8 mouse cellular contexts compared by ENCODE assay signal in genomic region chr5:4757902-4758301, GRCm38 (mm10). TPM values are rescaled to one million over a fixed set of nuclear protein-coding genes. Genes with fewer than 3 reads are reported as not detected.
DNase-seq lines count a peak whose midpoint lies in the region; ATAC-seq and TF ChIP-seq lines count a peak whose summit lies in the region.

Gene Fzd1, minus strand, starts transcription at chr5:4758035.

- no peaks in the 10 kb centered on the region for H3K9me3 ChIP-seq in forebrain, embryonic 10.5 days
- H3K9me3 ChIP-seq in heart, embryonic 13.5 days = no peaks in the 10 kb centered on the region
- H3K9me3 ChIP-seq in liver, embryonic 11.5 days (ENCODE audit: control insufficient read depth, low read length) = no peaks in the 10 kb centered on the region
- H3K9me3 ChIP-seq in stomach, embryonic 15.5 days = no peaks in the 10 kb centered on the region

- H3K4me2 ChIP-seq in heart, embryonic 13.5 days = peak within 1 kb of the TSS; percentile 80
- H3K4me2 ChIP-seq in liver, embryonic 11.5 days = peak within 1 kb of the TSS; percentile 74
- H3K4me2 ChIP-seq in stomach, embryonic 15.5 days = peak within 1 kb of the TSS; percentile 80

- no peaks in the 10 kb centered on the region for H3K36me3 ChIP-seq in thymus, adult 2 months (ENCODE audit: control insufficient read depth, insufficient read depth, low read length)
- H3K36me3 ChIP-seq in forebrain, embryonic 10.5 days (replicated peaks) = peaks cover 25% of the 10 kb centered on the region
- H3K36me3 ChIP-seq in heart, embryonic 13.5 days = peaks cover 11% of the 10 kb centered on the region
- no peaks in the 10 kb centered on the region for H3K36me3 ChIP-seq in liver, embryonic 11.5 days (ENCODE audit: control insufficient read depth, insufficient read depth, low read length)
- H3K36me3 ChIP-seq in stomach, embryonic 15.5 days = no peaks in the 10 kb centered on the region

- H3K4me3 ChIP-seq in thymus, adult 2 months (ENCODE audit: control insufficient read depth, insufficient read depth, low read length) = peak within 1 kb of the TSS; percentile 20; the same call in 1 of the 2 replicates
- H3K4me3 ChIP-seq in forebrain, embryonic 10.5 days = peak within 1 kb of the TSS; percentile 91
- H3K4me3 ChIP-seq in heart, embryonic 13.5 days = peak within 1 kb of the TSS; percentile 95
- peak within 1 kb of the TSS; percentile 66 for H3K4me3 ChIP-seq in liver, embryonic 11.5 days (ENCODE audit: low read depth, low read length)
- peak within 1 kb of the TSS; percentile 90 for H3K4me3 ChIP-seq in stomach, embryonic 15.5 days (replicated peaks)

- ATAC-seq in heart, embryonic 13.5 days (ENCODE audit: extremely low read depth, insufficient number of reproducible peaks, low FRiP score, low TSS enrichment) = peak; percentile 84
- peak; percentile 79 for ATAC-seq in liver, embryonic 11.5 days (replicated peaks; ENCODE audit: low FRiP score)
- ATAC-seq in monocyte, adult 5-6 weeks (replicated peaks; ENCODE audit: insufficient number of reproducible peaks, low FRiP score, low TSS enrichment, poor library complexity, severe bottlenecking) = 0 out of 2 replicates have a peak, but pooled peaks have one; percentile 48
- ATAC-seq in stomach, embryonic 15.5 days (ENCODE audit: insufficient read depth, low FRiP score, low read depth) = peak; percentile 92

- peak; percentile 4 for DNase-seq in thymus, adult 2 months
- DNase-seq in thymus, postnatal 0 days (ENCODE audit: low spot score) = no peak
- peak; percentile 97 for DNase-seq in forebrain, embryonic 10.5 days (ENCODE audit: extremely low spot score, low spot score)
- DNase-seq in kidney, postnatal 10 days = peak; percentile 96
- peak; percentile 86 for DNase-seq in liver, embryonic 11.5 days (ENCODE audit: low spot score)

- no peak within 1 kb of the TSS for H3K27ac ChIP-seq in thymus, adult 2 months (ENCODE audit: control insufficient read depth, insufficient read depth, low read length)
- H3K27ac ChIP-seq in forebrain, embryonic 10.5 days = peak within 1 kb of the TSS; percentile 98
- H3K27ac ChIP-seq in heart, embryonic 13.5 days (replicated peaks) = peak within 1 kb of the TSS; percentile 99
- peak within 1 kb of the TSS; percentile 87 for H3K27ac ChIP-seq in liver, embryonic 11.5 days (ENCODE audit: low read depth, low read length)
- H3K27ac ChIP-seq in stomach, embryonic 15.5 days = peak within 1 kb of the TSS; percentile 98

- no peaks in the 10 kb centered on the region for H3K4me1 ChIP-seq in thymus, adult 2 months (replicated peaks; ENCODE audit: control insufficient read depth, insufficient read depth, low read length)
- peaks cover 46% of the 10 kb centered on the region for H3K4me1 ChIP-seq in forebrain, embryonic 10.5 days
- H3K4me1 ChIP-seq in heart, embryonic 13.5 days = peaks cover 37% of the 10 kb centered on the region
- no peaks in the 10 kb centered on the region; the same call in 1 of the 2 replicates for H3K4me1 ChIP-seq in liver, embryonic 11.5 days (replicated peaks; ENCODE audit: control insufficient read depth, insufficient read depth, low read length)
- H3K4me1 ChIP-seq in stomach, embryonic 15.5 days = peaks cover 8% of the 10 kb centered on the region

- TF ChIP-seq CTCF in thymus, adult 2 months (IDR thresholded peaks at IDR 0.05; ENCODE audit: borderline replicate concordance, control insufficient read depth, extremely low read depth, insufficient read depth, low read length, poor library complexity) = no peak

- 2% methylated on average over 33 of the region's 33 CpGs for WGBS in thymus, adult 2 months
- WGBS in forebrain, embryonic 10.5 days = under 1% methylated on average over 33 of the region's 33 CpGs
- under 1% methylated on average over 32 of the region's 33 CpGs for WGBS in heart, embryonic 13.5 days
- WGBS in liver, embryonic 11.5 days = under 1% methylated on average over 33 of the region's 33 CpGs
- WGBS in stomach, embryonic 15.5 days = under 1% methylated on average over 29 of the region's 33 CpGs

- H3K9ac ChIP-seq in heart, embryonic 13.5 days = peak within 1 kb of the TSS; percentile 98
- peak within 1 kb of the TSS; percentile 73 for H3K9ac ChIP-seq in liver, embryonic 11.5 days (ENCODE audit: low read depth, low read length)
- peak within 1 kb of the TSS; percentile 94 for H3K9ac ChIP-seq in stomach, embryonic 15.5 days

- peaks cover 3% of the 10 kb centered on the region; the same call in 1 of the 2 replicates for H3K27me3 ChIP-seq in thymus, adult 2 months (ENCODE audit: control insufficient read depth, insufficient read depth, low read length)
- H3K27me3 ChIP-seq in forebrain, embryonic 10.5 days (ENCODE audit: poor library complexity, severe bottlenecking) = peaks cover 30% of the 10 kb centered on the region
- H3K27me3 ChIP-seq in heart, embryonic 13.5 days (replicated peaks) = no peaks in the 10 kb centered on the region
- peaks cover 42% of the 10 kb centered on the region for H3K27me3 ChIP-seq in liver, embryonic 11.5 days (replicated peaks; ENCODE audit: control insufficient read depth, insufficient read depth, low read length)
- no peaks in the 10 kb centered on the region for H3K27me3 ChIP-seq in stomach, embryonic 15.5 days (replicated peaks)

- TF ChIP-seq POLR2A in thymus, adult 2 months (IDR thresholded peaks at IDR 0.05; ENCODE audit: control insufficient read depth, extremely low read depth, insufficient read depth, low read length, poor library complexity) = no peak

RNA-seq across cellular contexts. Expression of gene Fzd1, which starts in this region (rescaled TPM):
- polyA plus RNA-seq in thymus, adult 2 months (2012; rRNA removed) = 5.8 and 6.2 TPM in 2 replicates
- 1.9 TPM in 2 replicates for polyA plus RNA-seq in thymus, postnatal 0 days (2015; fragmentation: Nextera tagmentation; extraction: Ambion mirVana)
- 13.5 and 13.9 TPM in 2 replicates for polyA plus RNA-seq in forebrain, embryonic 10.5 days (2016; fragmentation: Nextera tagmentation; extraction: Ambion mirVana)
- polyA plus RNA-seq in heart, embryonic 13.5 days (2015; fragmentation: Nextera tagmentation; extraction: Ambion mirVana) = 16.0 and 16.2 TPM in 2 replicates
- polyA plus RNA-seq in liver, embryonic 11.5 days (2014; fragmentation: Nextera tagmentation; extraction: Ambion mirVana) = 14.7 and 17.8 TPM in 2 replicates
- total RNA-seq in monocyte, adult 5-6 weeks (2017) = 0.19 to 1.2 TPM (median 0.29 TPM) in 3 replicates
- polyA plus RNA-seq in stomach, embryonic 15.5 days (2015; fragmentation: Nextera tagmentation; extraction: Ambion mirVana) = 24.7 and 24.9 TPM in 2 replicates

Comparison
In these comparisons a context has a peak if more than half of its experiments do, and no peak if none do; other contexts are left out.
1. H3K4me3 ChIP-seq: peak in every context shown above with its lines; median percentile 95 in heart, embryonic 13.5 days; 91 in forebrain, embryonic 10.5 days; 90 in stomach, embryonic 15.5 days; 66 in liver, embryonic 11.5 days; 20 in thymus, adult 2 months.